Mouse (Mus musculus) small intestine, adult 2 months (tissue): Measurements from ENCODE around the gene Cryba1.
A peak's percentile ranks its signal among the peaks of the same experiment; 100 is the strongest.

Experiments used
- CTCF ChIP-seq: fragments of 200-500 bp; IDR thresholded peaks from 2 replicates; pipeline ENCODE4 v1.5.1; 2012; ENCODE audit warnings: low read depth, mild to moderate bottlenecking, control low read depth, inconsistent platforms, low read length, moderate library complexity, mixed read lengths; ENCODE audit not compliant: insufficient replicate concordance, insufficient read length; ENCODE audit errors: extremely low read depth
- POLR2A ChIP-seq: fragments of 200-500 bp; IDR thresholded peaks from 2 replicates; pipeline ENCODE4 v1.6.1; 2012; ENCODE audit warnings: low read depth, mild to moderate bottlenecking, control low read depth, inconsistent platforms, low read length, moderate library complexity

GRCm38 (mm10) chr11:77766351-77767001 lies 41.4 kb upstream of the Cryba1 start:
- TF ChIP-seq CTCF: peak; percentile 52; the same call in 1 of the 2 replicates
- peak; percentile 59 for TF ChIP-seq POLR2A
